ENCODE assay signal across 8 mouse cellular contexts in the genomic region with DNA sequence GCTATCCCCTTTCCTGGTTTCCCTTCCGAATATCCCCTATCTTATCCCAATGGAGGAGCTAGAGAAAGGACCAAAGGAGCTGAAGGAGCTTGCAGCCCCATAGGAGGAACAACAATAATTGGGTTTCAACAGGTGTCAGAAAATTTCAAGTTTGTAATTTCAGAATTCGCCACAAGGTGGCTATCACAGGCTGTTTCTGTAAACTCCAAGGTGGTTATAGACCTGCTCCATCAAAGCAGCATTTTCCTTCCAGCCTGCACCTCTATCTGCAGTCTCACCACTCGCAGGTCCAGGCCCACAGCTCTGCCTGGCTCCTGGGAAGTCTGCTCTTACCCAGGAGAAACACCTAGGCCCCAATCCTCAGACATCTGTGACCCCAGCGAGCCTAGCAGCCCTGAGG. TPM values are rescaled to one million over a fixed set of nuclear protein-coding genes. Genes with fewer than 3 reads are reported as not detected.
A peak's percentile ranks its signal among the peaks of the same experiment; 100 is the strongest.
DNase-seq lines count a peak whose midpoint lies in the region; ATAC-seq and TF ChIP-seq lines count a peak whose summit lies in the region.

No protein-coding gene starts in this region.

- H3K4me1 ChIP-seq in heart, adult 2 months (ENCODE audit: control insufficient read depth, insufficient read depth, low read length) = no peaks in the 10 kb centered on the region
- no peaks in the 10 kb centered on the region for H3K4me1 ChIP-seq in heart, embryonic 10.5 days
- peaks cover 0 to 5% of the 10 kb centered on the region in 2 experiments; a peak in 2 of 4 replicates for H3K4me1 ChIP-seq in CH12.LX (ENCODE audit: control insufficient read depth in 1 of 2, insufficient read depth in 2 of 2)
- H3K4me1 ChIP-seq in stomach, postnatal 0 days (replicated peaks; ENCODE audit: control insufficient read depth, insufficient read depth) = no peaks in the 10 kb centered on the region

- H3K36me3 ChIP-seq in heart, adult 2 months (ENCODE audit: control insufficient read depth, insufficient read depth, low read length) = no peaks in the 10 kb centered on the region
- no peaks in the 10 kb centered on the region for H3K36me3 ChIP-seq in heart, embryonic 10.5 days
- H3K36me3 ChIP-seq in CH12.LX (replicated peaks in 1 of 2; ENCODE audit: control insufficient read depth in 1 of 2, insufficient read depth in 1 of 2, low read length in 1 of 2) = no peaks in the 10 kb centered on the region
- H3K36me3 ChIP-seq in stomach, postnatal 0 days (ENCODE audit: control insufficient read depth, insufficient read depth, low read length) = no peaks in the 10 kb centered on the region

- intact Hi-C loops in heart, adult 2 months (cut with DNase I) = loop anchor here (1.0 to 10.0 kb wide), 4 partner anchors 113 to 243 kb away; partner anchors contain the start of gene Zfp677

- peak; percentile 4 to 17 for DNase-seq in heart, adult 2 months
- DNase-seq in heart, embryonic 10.5 days (ENCODE audit: low spot score) = no peak
- peak; percentile 67 for DNase-seq in CH12.LX (ENCODE audit: extremely low read depth)
- DNase-seq in cerebellum, adult 18-20 months = peak; percentile 41 to 72
- DNase-seq in heart, adult 9 months (ENCODE audit: low spot score in 2 of 2) = peak; percentile 2 to 26
- peak; percentile 84 for DNase-seq in layer of hippocampus, adult 9-10 months (ENCODE audit: low spot score)
- no peak for DNase-seq in stomach, postnatal 0 days (ENCODE audit: low spot score)

- 0 out of 2 replicates have a peak overlapping the region, but pooled peaks have one; percentile 26 for H3K4me2 ChIP-seq in CH12.LX (ENCODE audit: insufficient read depth, low read depth, poor library complexity, severe bottlenecking)
- H3K4me2 ChIP-seq in stomach, postnatal 0 days (replicated peaks; ENCODE audit: low read depth) = no peak overlapping the region

- ATAC-seq in megakaryocyte, adult 5-6 weeks (ENCODE audit: poor library complexity, severe bottlenecking) = peak; percentile 68
- peak; percentile 56; the same call in 1 of the 2 replicates for ATAC-seq in stomach, postnatal 0 days (ENCODE audit: low FRiP score, low TSS enrichment)

- no peaks in the 10 kb centered on the region for H3K9me3 ChIP-seq in heart, embryonic 10.5 days
- H3K9me3 ChIP-seq in CH12.LX (replicated peaks; ENCODE audit: low read length) = no peaks in the 10 kb centered on the region
- H3K9me3 ChIP-seq in stomach, postnatal 0 days (ENCODE audit: control insufficient read depth, low read length) = no peaks in the 10 kb centered on the region

- H3K9ac ChIP-seq in heart, adult 2 months (ENCODE audit: low read depth, low read length) = no peak overlapping the region
- no peak overlapping the region for H3K9ac ChIP-seq in CH12.LX (ENCODE audit: insufficient read depth, low read depth)
- no peak overlapping the region for H3K9ac ChIP-seq in stomach, postnatal 0 days (ENCODE audit: low read length)

- no peak overlapping the region for H3K27ac ChIP-seq in heart, adult 2 months
- H3K27ac ChIP-seq in heart, embryonic 10.5 days = no peak overlapping the region
- H3K27ac ChIP-seq in CH12.LX (ENCODE audit: insufficient read depth, low read depth) = no peak overlapping the region
- H3K27ac ChIP-seq in stomach, postnatal 0 days (replicated peaks) = no peak overlapping the region

- no peaks in the 10 kb centered on the region for H3K79me2 ChIP-seq in heart, adult 2 months (replicated peaks; ENCODE audit: control insufficient read depth, insufficient read depth, low read length)
- no peaks in the 10 kb centered on the region for H3K79me2 ChIP-seq in CH12.LX (replicated peaks; ENCODE audit: control insufficient read depth, extremely low read depth, insufficient read depth, poor library complexity, severe bottlenecking)

- no peak for TF ChIP-seq EP300 in heart, adult 2 months (IDR thresholded peaks at IDR 0.05; ENCODE audit: insufficient read depth, low read depth, low read length)
- TF ChIP-seq EP300 in CH12.LX (IDR thresholded peaks at IDR 0.05; ENCODE audit: low read length) = no peak
- TF ChIP-seq EP300 in stomach, postnatal 0 days (optimal IDR thresholded peaks at IDR 0.05) = no peak

- TF ChIP-seq CTCF in heart, adult 2 months (IDR thresholded peaks at IDR 0.05) = peak; percentile 78
- peak; percentile 31 to 79 for TF ChIP-seq CTCF in CH12.LX (conservative IDR thresholded peaks at IDR 0.05 in 1 of 2, IDR thresholded peaks at IDR 0.05 in 1 of 2; ENCODE audit: low read depth in 2 of 2, low read length in 2 of 2)
- peak; percentile 70 for TF ChIP-seq CTCF in stomach, postnatal 0 days (IDR thresholded peaks at IDR 0.05; ENCODE audit: low read depth)

- WGBS in heart, adult 2 months = 12% methylated on average over 4 of the region's 4 CpGs
- WGBS in heart, embryonic 10.5 days = 11% methylated on average over 4 of the region's 4 CpGs
- 8% methylated on average over 4 of the region's 4 CpGs for WGBS in stomach, postnatal 0 days

- TF ChIP-seq RAD21 in CH12.LX (IDR thresholded peaks at IDR 0.05; ENCODE audit: low read depth, low read length) = peak; percentile 73

- H3K27me3 ChIP-seq in heart, adult 2 months (ENCODE audit: control insufficient read depth, insufficient read depth, low read length) = no peaks in the 10 kb centered on the region
- no peaks in the 10 kb centered on the region for H3K27me3 ChIP-seq in heart, embryonic 10.5 days (ENCODE audit: insufficient read depth, poor library complexity, severe bottlenecking)
- H3K27me3 ChIP-seq in CH12.LX (replicated peaks) = peaks cover 22% of the 10 kb centered on the region
- no peaks in the 10 kb centered on the region for H3K27me3 ChIP-seq in stomach, postnatal 0 days (ENCODE audit: control insufficient read depth, insufficient read depth, low read length)

- no peak for TF ChIP-seq POLR2A in heart, adult 2 months (IDR thresholded peaks at IDR 0.05; ENCODE audit: insufficient read depth, low read depth, low read length)
- TF ChIP-seq POLR2A in CH12.LX (IDR thresholded peaks at IDR 0.05; ENCODE audit: low read depth, low read length) = no peak

- in situ Hi-C loops in CH12.LX (cut with MboI; ENCODE audit: low pct_ligation_motif_present, low pct_unique_long_range_greater_than_20kb, low sequenced_read_pairs) = no loop called here

- H3K4me3 ChIP-seq in heart, adult 2 months = no peak overlapping the region
- no peak overlapping the region for H3K4me3 ChIP-seq in heart, embryonic 10.5 days
- no peak overlapping the region for H3K4me3 ChIP-seq in CH12.LX (replicated peaks in 1 of 3; ENCODE audit: low read depth in 2 of 3, low read length in 2 of 3, poor library complexity in 1 of 3)
- no peak overlapping the region for H3K4me3 ChIP-seq in stomach, postnatal 0 days (ENCODE audit: low read depth, low read length)

- dilution Hi-C loops in CH12.LX (cut with MboI; ENCODE audit: extremely low pct_ligation_motif_present, extremely low pct_unique_long_range_greater_than_20kb, low sequenced_read_pairs) = no loop called here

TF ChIP-seq in CH12.LX, 34 proteins besides CTCF, POLR2A, EP300 and RAD21 (continues in another document):
- TF ChIP-seq TCF12 (IDR thresholded peaks at IDR 0.05; ENCODE audit: low read depth, low read length) (no peak), ETS1 (conservative IDR thresholded peaks at IDR 0.05; ENCODE audit: low read depth, low read length) (no peak), TBP (conservative IDR thresholded peaks at IDR 0.05; ENCODE audit: low read depth, low read length) (no peak), SMC3 (IDR thresholded peaks at IDR 0.05; ENCODE audit: low read depth, low read length) (peak; percentile 94), BHLHE40 (IDR thresholded peaks at IDR 0.05; ENCODE audit: low read depth, low read length) (no peak), JUN (IDR thresholded peaks at IDR 0.05; ENCODE audit: insufficient read depth, low read depth, low read length) (no peak), NELFE (IDR thresholded peaks at IDR 0.05; ENCODE audit: low read depth, low read length) (no peak), UBTF (IDR thresholded peaks at IDR 0.05; ENCODE audit: low read depth, low read length) (no peak)

RNA-seq across cellular contexts. Expression of gene Vmn1r236, which starts 10.6 kb away (rescaled TPM):
- total RNA-seq in heart, adult 2 months (2021) = not detected
- polyA plus RNA-seq in heart, adult 2 months (2012; rRNA removed) = not detected in 2 replicates
- polyA plus RNA-seq in heart, embryonic 10.5 days (2016; fragmentation: Nextera tagmentation; extraction: Ambion mirVana) = not detected in 2 replicates
- total RNA-seq in CH12.LX (2012; rRNA removed) (not detected in 2 replicates), CH12.LX (2014; rRNA removed) (not detected in 2 replicates)
- polyA plus RNA-seq in CH12.LX (2012; ENCODE audit: insufficient read length, low read depth) = not detected in 2 replicates
- total RNA-seq in megakaryocyte, adult 5-6 weeks (2015) = not detected in 2 replicates
- not detected in 2 replicates for total RNA-seq in megakaryocyte, adult 5-6 weeks (2017)
- not detected in 2 replicates for polyA plus RNA-seq in stomach, postnatal 0 days (2015; fragmentation: Nextera tagmentation; extraction: Ambion mirVana)

RNA-seq across cellular contexts. Expression of gene Vmn1r235, which starts 15.9 kb away (rescaled TPM):
- total RNA-seq in heart, adult 2 months (2021) = not detected
- polyA plus RNA-seq in heart, adult 2 months (2012; rRNA removed) = not detected in 2 replicates
- not detected in 2 replicates for polyA plus RNA-seq in heart, embryonic 10.5 days (2016; fragmentation: Nextera tagmentation; extraction: Ambion mirVana)
- total RNA-seq in CH12.LX (2012; rRNA removed) (not detected in 2 replicates), CH12.LX (2014; rRNA removed) (not detected in 2 replicates)
- polyA plus RNA-seq in CH12.LX (2012; ENCODE audit: insufficient read length, low read depth) = not detected in 2 replicates
- not detected in 2 replicates for total RNA-seq in megakaryocyte, adult 5-6 weeks (2015)
- total RNA-seq in megakaryocyte, adult 5-6 weeks (2017) = not detected in 2 replicates
- not detected in 2 replicates for polyA plus RNA-seq in stomach, postnatal 0 days (2015; fragmentation: Nextera tagmentation; extraction: Ambion mirVana)

RNA-seq across cellular contexts. Expression of gene Vmn1r237, which starts 39.6 kb away (rescaled TPM):
- total RNA-seq in heart, adult 2 months (2021) = not detected
- polyA plus RNA-seq in heart, adult 2 months (2012; rRNA removed) = not detected in 2 replicates
- not detected in 2 replicates for polyA plus RNA-seq in heart, embryonic 10.5 days (2016; fragmentation: Nextera tagmentation; extraction: Ambion mirVana)
- total RNA-seq in CH12.LX (2012; rRNA removed) (not detected in 2 replicates), CH12.LX (2014; rRNA removed) (not detected in 2 replicates)
- not detected in 2 replicates for polyA plus RNA-seq in CH12.LX (2012; ENCODE audit: insufficient read length, low read depth)
- not detected in 2 replicates for total RNA-seq in megakaryocyte, adult 5-6 weeks (2015)
- total RNA-seq in megakaryocyte, adult 5-6 weeks (2017) = not detected in 2 replicates
- polyA plus RNA-seq in stomach, postnatal 0 days (2015; fragmentation: Nextera tagmentation; extraction: Ambion mirVana) = not detected in 2 replicates

RNA-seq across cellular contexts. Expression of gene Vmn1r234, which starts 46.2 kb away (rescaled TPM):
- not detected for total RNA-seq in heart, adult 2 months (2021)
- polyA plus RNA-seq in heart, adult 2 months (2012; rRNA removed) = not detected in 2 replicates
- not detected in 2 replicates for polyA plus RNA-seq in heart, embryonic 10.5 days (2016; fragmentation: Nextera tagmentation; extraction: Ambion mirVana)
- not detected in 2 replicates for total RNA-seq in CH12.LX (2012; rRNA removed)
- total RNA-seq in CH12.LX (2014; rRNA removed) = not detected in 2 replicates
- not detected in 2 replicates for polyA plus RNA-seq in CH12.LX (2012; ENCODE audit: insufficient read length, low read depth)
- not detected in 2 replicates for total RNA-seq in megakaryocyte, adult 5-6 weeks (2015)
- total RNA-seq in megakaryocyte, adult 5-6 weeks (2017) = not detected in 2 replicates
- 0.04 TPM in 1 of 2 replicates, not detected in the other for polyA plus RNA-seq in stomach, postnatal 0 days (2015; fragmentation: Nextera tagmentation; extraction: Ambion mirVana)

Comparison
In these comparisons a context has a peak if more than half of its experiments do, and no peak if none do; other contexts are left out.
1. DNase-seq: peak in heart, adult 2 months (2 of 2), CH12.LX (single experiment), cerebellum, adult 18-20 months (2 of 2), heart, adult 9 months (2 of 2) and layer of hippocampus, adult 9-10 months (single experiment); none in heart, embryonic 10.5 days (single experiment) and stomach, postnatal 0 days (single experiment).
2. Peak in every context shown above with its lines, with median percentiles within 50 percentile points of each other: CTCF ChIP-seq.